Mouse (Mus musculus) adrenal gland, postnatal 25 days (tissue): ENCODE results near the gene Klhl26. TPM values are rescaled to one million over a fixed set of nuclear protein-coding genes. Genes with fewer than 3 reads are reported as not detected.

Experiments used
- DNase-seq: peaks from one replicate; pipeline ENCODE4 v3.0.0; 2021; ENCODE audit warnings: mixed read lengths
- total RNA-seq: library from RNA; stranded (reverse); gene quantifications from 2 replicates; pipeline ENCODE4 v1.2.3, GENCODE M21; 2021

Klhl26 gene
- total RNA-seq, 1 experiment from 2014 or later, result 24.9 TPM

DNA sequence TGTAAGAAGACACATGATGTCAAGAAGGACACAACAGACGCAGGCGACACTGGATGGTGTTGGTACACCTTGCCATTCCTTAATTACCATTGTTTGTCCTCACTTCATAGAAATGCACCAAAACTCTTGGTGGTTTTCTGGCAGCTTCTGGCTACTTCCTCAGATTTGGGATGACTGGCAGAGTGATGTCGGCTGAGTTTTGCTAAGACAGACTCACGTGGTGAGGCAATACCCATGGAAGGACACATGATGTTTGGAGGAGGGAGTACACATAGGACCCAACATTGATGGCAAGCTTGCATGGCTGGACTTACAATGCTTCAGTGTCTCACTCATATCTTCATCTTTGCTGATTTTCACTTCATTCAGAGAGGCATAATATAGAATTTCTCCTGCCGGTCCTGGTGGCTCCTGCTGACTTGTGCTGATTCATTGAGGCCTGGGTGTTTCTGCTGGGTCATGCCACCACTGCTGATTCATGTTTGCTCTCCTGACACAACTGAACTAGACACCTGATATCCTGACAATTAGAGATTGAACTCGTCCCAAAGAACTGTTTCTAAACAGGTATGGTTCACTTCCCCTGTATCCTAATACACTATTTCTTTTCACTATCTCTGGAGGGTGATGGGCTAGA is 62.3 kb downstream of the Klhl26 start:
- DNase-seq, result no peak

DNA sequence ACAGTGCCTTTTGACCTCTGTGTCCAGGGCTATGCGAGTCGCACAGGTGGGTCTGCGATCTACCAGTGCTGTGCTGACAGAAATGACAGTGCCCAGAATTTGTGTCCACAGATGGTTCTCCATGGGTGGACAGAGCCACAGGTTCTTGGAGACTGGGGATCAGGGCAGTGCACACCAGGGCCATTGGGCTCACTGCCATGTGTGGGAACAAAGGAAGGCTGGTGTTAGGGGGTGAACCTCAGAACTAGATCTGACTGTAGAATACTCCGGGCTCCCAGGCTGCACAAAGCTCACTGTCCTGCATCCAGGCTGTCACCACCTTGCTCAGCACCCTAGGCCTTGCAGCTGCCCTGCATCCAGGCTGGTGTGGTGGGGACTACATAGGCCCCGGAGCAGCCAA is 66.5 kb downstream of the Klhl26 start:
- DNase-seq, result no peak

DNA sequence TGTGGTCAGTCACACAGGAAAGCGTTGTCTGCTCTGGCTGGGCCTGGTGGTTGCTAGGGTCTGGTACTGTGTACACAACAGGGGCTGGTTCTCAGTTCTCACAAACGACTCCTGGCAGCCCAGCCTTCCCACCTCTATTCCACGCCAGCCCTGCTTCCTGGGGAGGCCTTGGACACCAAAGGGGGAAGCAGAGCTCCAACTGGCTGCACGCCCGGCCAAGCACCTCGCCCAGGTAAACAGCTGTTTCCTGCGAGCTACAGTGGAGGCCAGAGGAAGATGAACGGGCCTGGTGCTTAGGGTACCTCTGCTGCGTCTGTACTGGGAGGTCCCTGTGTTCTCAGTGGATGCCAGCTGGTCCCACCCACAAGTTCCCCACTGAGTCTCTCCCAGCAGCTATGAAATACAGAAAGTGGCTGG is 67.3 kb downstream of the Klhl26 start:
- no peak for DNase-seq

DNA sequence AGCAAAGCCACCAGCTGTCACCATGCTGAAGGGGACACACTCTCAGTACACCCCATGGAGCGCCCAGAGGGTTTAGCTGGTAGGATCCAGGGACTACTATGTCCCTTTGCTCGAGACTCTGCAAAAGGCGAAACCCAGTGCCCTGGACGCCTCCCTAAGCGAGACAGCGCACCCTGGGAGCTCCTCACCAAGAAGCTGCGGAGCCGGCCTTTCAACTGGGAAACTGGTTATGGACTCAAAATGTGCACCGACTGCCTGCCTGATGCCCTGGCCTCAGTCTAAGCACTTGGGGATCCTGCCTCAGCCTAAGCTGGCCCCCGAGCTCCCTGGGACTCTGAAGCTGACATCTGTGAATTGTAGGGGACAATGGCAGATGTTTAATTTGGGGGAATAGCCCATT is 67.7 kb downstream of the Klhl26 start:
- no peak for DNase-seq

DNA sequence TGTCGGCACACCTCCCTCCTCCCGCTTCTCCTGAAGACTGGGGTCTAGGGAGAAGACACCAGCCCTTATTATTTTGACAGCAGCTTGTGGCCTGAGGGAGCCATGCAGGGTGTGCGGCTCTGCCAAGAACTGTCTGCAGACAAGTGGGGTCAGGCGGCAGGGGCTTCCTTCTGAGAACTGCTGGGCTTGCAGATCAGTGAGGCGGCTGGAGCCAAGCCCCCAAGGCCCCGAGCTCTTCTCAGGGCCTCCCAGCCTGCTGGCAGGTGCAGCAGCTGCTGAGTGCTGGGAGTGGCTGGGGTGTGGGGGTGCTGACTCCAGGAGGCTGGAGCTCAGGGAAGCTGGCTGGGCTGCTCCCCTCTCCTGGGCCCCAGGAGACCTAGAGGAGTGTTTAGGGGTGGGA is 68.5 kb downstream of the Klhl26 start:
- no peak for DNase-seq

DNA sequence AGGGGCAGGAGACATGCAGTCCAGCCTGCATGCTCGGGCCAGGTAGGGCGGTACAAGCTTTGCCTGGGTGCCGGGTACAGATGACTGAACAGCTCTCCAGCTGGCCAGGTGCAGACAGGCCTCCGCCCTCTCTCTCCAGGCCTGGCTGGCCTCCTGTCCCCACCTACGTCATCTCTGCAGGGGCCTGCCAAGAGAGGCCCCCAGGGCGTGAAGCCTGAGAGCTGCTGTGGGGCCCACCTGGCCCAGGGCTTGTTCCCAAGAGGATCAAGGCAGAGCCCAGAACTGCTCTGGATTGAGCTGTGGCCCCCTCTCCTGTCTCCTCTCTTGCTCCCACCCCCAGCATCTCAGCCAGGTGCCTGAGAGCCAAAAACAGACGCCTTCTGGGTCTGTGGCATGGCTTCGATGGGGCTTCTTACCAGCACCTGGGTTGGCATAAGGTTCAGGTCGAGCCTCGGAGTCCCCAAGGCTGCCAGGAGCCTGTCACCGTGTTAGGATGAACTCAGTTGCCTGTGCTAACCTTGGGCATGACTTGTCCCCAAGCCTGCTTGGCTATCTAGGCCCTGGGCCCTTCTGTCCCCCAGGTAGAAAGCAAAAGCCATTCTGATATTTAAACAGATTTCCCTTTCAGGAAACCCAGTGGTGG is 70.2 kb downstream of the Klhl26 start:
- no peak for DNase-seq

DNA sequence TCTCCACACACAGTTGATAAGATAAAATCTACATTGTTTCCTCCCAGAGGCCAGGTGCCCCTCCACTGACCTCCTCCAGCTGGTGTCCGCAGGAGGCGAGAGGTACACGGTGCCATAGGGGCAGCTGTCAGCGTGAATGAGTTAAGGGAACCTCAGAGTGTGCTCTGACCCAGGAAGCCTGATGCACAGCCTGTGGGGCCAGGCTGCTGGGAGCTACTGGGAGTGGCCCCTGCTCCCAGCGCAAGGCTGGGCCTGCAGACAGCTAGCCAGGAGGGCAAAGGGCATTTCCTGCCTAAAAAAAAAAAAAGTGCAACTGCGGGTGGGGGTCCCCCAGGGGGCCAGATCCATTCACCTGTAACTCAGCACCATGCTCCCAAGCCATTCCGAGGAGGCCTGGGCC is 71.6 kb downstream of the Klhl26 start:
- DNase-seq, result no peak

DNA sequence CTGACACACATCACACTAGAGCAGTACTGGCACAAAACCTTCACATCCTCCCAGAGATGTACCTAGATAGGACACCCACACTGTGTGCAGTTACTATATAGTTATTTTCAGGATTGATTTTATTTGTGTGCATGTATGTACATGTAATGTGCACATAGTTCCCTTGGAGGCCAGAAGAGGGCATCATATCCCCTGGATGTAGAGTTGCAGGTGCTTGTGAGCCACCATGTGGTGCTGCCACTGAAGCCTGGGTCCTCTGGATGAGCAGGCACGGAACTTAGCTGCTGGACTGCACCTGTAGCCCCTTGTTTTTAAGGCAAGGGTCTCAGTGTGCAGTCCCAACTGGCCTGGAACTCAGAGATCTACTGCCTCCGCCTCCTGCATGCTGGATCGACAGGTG is 72.6 kb downstream of the Klhl26 start:
- no peak for DNase-seq

Other genes with a start within 250 kb of the Klhl26 start
- gene Sugp2, start 242.7 kb downstream of the Klhl26 start, total RNA-seq, result 45.2 and 50.7 TPM in 2 replicates
- gene Armc6, start 242.5 kb downstream of the Klhl26 start, total RNA-seq, result 11.3 and 20.8 TPM in 2 replicates
- 20.2 and 23.0 TPM in 2 replicates for gene Homer3, start 194.1 kb downstream of the Klhl26 start, total RNA-seq
- 50.1 and 64.7 TPM in 2 replicates for gene Ddx49, start 174.5 kb downstream of the Klhl26 start, total RNA-seq
- 184 and 238 TPM in 2 replicates for gene Cope, start 174.4 kb downstream of the Klhl26 start, total RNA-seq
- 2.9 and 3.4 TPM in 2 replicates for gene Cers1, start 161.2 kb downstream of the Klhl26 start, total RNA-seq
- 2.0 TPM in 1 of 2 replicates, not detected in the other for gene Gdf1, start 147.2 kb downstream of the Klhl26 start, total RNA-seq
- gene Upf1, start 123.7 kb downstream of the Klhl26 start, total RNA-seq, result 71.3 and 76.9 TPM in 2 replicates
- gene Comp, start 103.4 kb downstream of the Klhl26 start, total RNA-seq, result 0.27 TPM in 1 of 2 replicates, not detected in the other
- 23.9 and 28.8 TPM in 2 replicates for gene Crtc1, start 37.4 kb downstream of the Klhl26 start, total RNA-seq
- gene Tmem59l, start 10.4 kb upstream of the Klhl26 start, total RNA-seq, result 10.1 and 10.2 TPM in 2 replicates
- 0.18 TPM in 1 of 2 replicates, not detected in the other for gene Crlf1, start 16.2 kb upstream of the Klhl26 start, total RNA-seq
- 141 and 158 TPM in 2 replicates for gene Rex1bd, start 29.8 kb upstream of the Klhl26 start, total RNA-seq
- 1,380 and 1,587 TPM in 2 replicates for gene Uba52, start 33.8 kb upstream of the Klhl26 start, total RNA-seq
- 361 and 404 TPM in 2 replicates for gene Fkbp8, start 50.8 kb upstream of the Klhl26 start, total RNA-seq
- 68.9 and 85.4 TPM in 2 replicates for gene Kxd1, start 51.0 kb upstream of the Klhl26 start, total RNA-seq
- 24.3 and 29.8 TPM in 2 replicates for gene Ell, start 62.5 kb upstream of the Klhl26 start, total RNA-seq
- gene Isyna1, start 117.4 kb upstream of the Klhl26 start, total RNA-seq, result 89.7 and 101 TPM in 2 replicates
- gene Ssbp4, start 131.9 kb upstream of the Klhl26 start, total RNA-seq, result 82.0 and 88.2 TPM in 2 replicates
- gene Lrrc25, start 139.2 kb upstream of the Klhl26 start, total RNA-seq, result 1.0 and 2.2 TPM in 2 replicates
- 2.2 and 5.7 TPM in 2 replicates for gene Gdf15, start 155.5 kb upstream of the Klhl26 start, total RNA-seq
- gene Pgpep1, start 183.4 kb upstream of the Klhl26 start, total RNA-seq, result 98.1 and 129 TPM in 2 replicates
- gene Lsm4, start 196.3 kb upstream of the Klhl26 start, total RNA-seq, result 66.1 and 86.8 TPM in 2 replicates
- gene Jund, start 222.0 kb upstream of the Klhl26 start, total RNA-seq, result 191 and 217 TPM in 2 replicates
- 0.15 and 0.19 TPM in 2 replicates for gene Iqcn, start 226.5 kb upstream of the Klhl26 start, total RNA-seq
- gene Gm3336, start 241.6 kb upstream of the Klhl26 start, total RNA-seq, result not detected in 2 replicates
- 0.55 and 1.3 TPM in 2 replicates for gene Pde4c, start 246.8 kb upstream of the Klhl26 start, total RNA-seq